Mouse (Mus musculus): Measurements from ENCODE around the gene Mxd3. TPM values are rescaled to one million over a fixed set of nuclear protein-coding genes. Genes with fewer than 3 reads are reported as not detected.
A peak's percentile ranks its signal among the peaks of the same experiment; 100 is the strongest.

Gene Mxd3
- total and polyA plus RNA-seq, 3 experiments, result 4.1 to 7.3 (median 6.9) TPM

GRCm38 (mm10) chr13:55327169-55327568 is 2.5 kb downstream of the Mxd3 start:
- peaks cover 29 to 36% of the 10 kb centered on the region in 2 experiments for H3K36me3 ChIP-seq (replicated peaks in 1 of 2; ENCODE audit: control insufficient read depth in 1 of 2, insufficient read depth in 1 of 2, low read length in 1 of 2)
- TF ChIP-seq ZMIZ1 (IDR thresholded peaks at IDR 0.05; ENCODE audit: low read depth, low read length) (peak; percentile 36; the same call in 1 of the 2 replicates), POLR2A (IDR thresholded peaks at IDR 0.05; ENCODE audit: low read depth, low read length) (0 out of 2 replicates have a peak, but pooled peaks have one; percentile 19), SIN3A (IDR thresholded peaks at IDR 0.05; ENCODE audit: low read length) (no peak), RCOR1 (conservative IDR thresholded peaks at IDR 0.05; ENCODE audit: low read depth, low read length) (no peak)

GRCm38 (mm10) chr13:55325596-55325995 is 4.0 kb downstream of the Mxd3 start:
- dilution Hi-C loops (cut with MboI; ENCODE audit: extremely low pct_ligation_motif_present, extremely low pct_unique_long_range_greater_than_20kb, low sequenced_read_pairs), result no loop called here
- Histone ChIP-seq H3K36me3 (replicated peaks in 1 of 2; ENCODE audit: control insufficient read depth in 1 of 2, insufficient read depth in 1 of 2, low read length in 1 of 2) (peaks cover 29 to 37% of the 10 kb centered on the region in 2 experiments), H3K27ac (ENCODE audit: insufficient read depth, low read depth) (no peak overlapping the region), H3K4me1 (ENCODE audit: control insufficient read depth in 1 of 2, insufficient read depth in 2 of 2) (peaks cover 19 to 49% of the 10 kb centered on the region in 2 experiments), H3K79me2 (replicated peaks; ENCODE audit: control insufficient read depth, extremely low read depth, insufficient read depth, poor library complexity, severe bottlenecking) (peaks cover 33% of the 10 kb centered on the region), H3K9ac (ENCODE audit: insufficient read depth, low read depth) (no peak overlapping the region), H3K9me3 (replicated peaks; ENCODE audit: low read length) (no peaks in the 10 kb centered on the region), H3K4me3 (replicated peaks in 1 of 3; ENCODE audit: low read depth in 2 of 3, low read length in 2 of 3, poor library complexity in 1 of 3) (no peak overlapping the region), H3K4me2 (ENCODE audit: insufficient read depth, low read depth, poor library complexity, severe bottlenecking) (no peak overlapping the region), H3K27me3 (replicated peaks) (no peaks in the 10 kb centered on the region)
- no peak for DNase-seq (ENCODE audit: extremely low read depth)
- TF ChIP-seq ZKSCAN1 (IDR thresholded peaks at IDR 0.05; ENCODE audit: borderline replicate concordance, low read depth, low read length) (no peak), POLR2AphosphoS2 (IDR thresholded peaks at IDR 0.05; ENCODE audit: low read depth, low read length) (0 out of 2 replicates have a peak, but pooled peaks have one; percentile 13)
- in situ Hi-C loops (cut with MboI; ENCODE audit: low pct_ligation_motif_present, low pct_unique_long_range_greater_than_20kb, low sequenced_read_pairs), result no loop called here

More at GRCm38 (mm10) chr13:55327169-55327568, 2.5 kb downstream of the Mxd3 start:
- dilution Hi-C loops (cut with MboI; ENCODE audit: extremely low pct_ligation_motif_present, extremely low pct_unique_long_range_greater_than_20kb, low sequenced_read_pairs), result no loop called here
- H3K79me2 ChIP-seq (replicated peaks; ENCODE audit: control insufficient read depth, extremely low read depth, insufficient read depth, poor library complexity, severe bottlenecking), result peaks cover 20% of the 10 kb centered on the region
- no peak overlapping the region; the same call in 1 of the 2 replicates for H3K27ac ChIP-seq (ENCODE audit: insufficient read depth, low read depth)
- DNase-seq (ENCODE audit: extremely low read depth), result no peak
- in situ Hi-C loops (cut with MboI; ENCODE audit: low pct_ligation_motif_present, low pct_unique_long_range_greater_than_20kb, low sequenced_read_pairs), result no loop called here
- no peak overlapping the region for H3K4me2 ChIP-seq (ENCODE audit: insufficient read depth, low read depth, poor library complexity, severe bottlenecking)
- no peaks in the 10 kb centered on the region for H3K9me3 ChIP-seq (replicated peaks; ENCODE audit: low read length)
- no peaks in the 10 kb centered on the region for H3K27me3 ChIP-seq (replicated peaks)
- H3K4me1 ChIP-seq (ENCODE audit: control insufficient read depth in 1 of 2, insufficient read depth in 2 of 2), result peaks cover 27 to 48% of the 10 kb centered on the region in 2 experiments
- no peak overlapping the region for H3K9ac ChIP-seq (ENCODE audit: insufficient read depth, low read depth)
- no peak overlapping the region for H3K4me3 ChIP-seq (replicated peaks in 1 of 3; ENCODE audit: low read depth in 2 of 3, low read length in 2 of 3, poor library complexity in 1 of 3)

- TF ChIP-seq BHLHE40 (IDR thresholded peaks at IDR 0.05; ENCODE audit: low read depth, low read length) (peak; percentile 39; the same call in 1 of the 2 replicates), KAT2A (IDR thresholded peaks at IDR 0.05; ENCODE audit: insufficient replicate concordance, low read length) (no peak), POLR2AphosphoS2 (IDR thresholded peaks at IDR 0.05; ENCODE audit: low read depth, low read length) (no peak), SIN3A (IDR thresholded peaks at IDR 0.05; ENCODE audit: low read length) (peak; percentile 18), CTCF (conservative IDR thresholded peaks at IDR 0.05 in 1 of 2, IDR thresholded peaks at IDR 0.05 in 1 of 2; ENCODE audit: low read depth in 2 of 2, low read length in 2 of 2) (peak in 1 of 2 experiments; percentile 57; a peak in 2 of 4 replicates), SMC3 (IDR thresholded peaks at IDR 0.05; ENCODE audit: low read depth, low read length) (0 out of 2 replicates have a peak, but pooled peaks have one; percentile 2), RAD21 (IDR thresholded peaks at IDR 0.05; ENCODE audit: low read depth, low read length) (peak; percentile 1)
- Histone ChIP-seq H3K4me1 (ENCODE audit: control insufficient read depth in 1 of 2, insufficient read depth in 2 of 2) (peaks cover 7 to 57% of the 10 kb centered on the region in 2 experiments), H3K27ac (ENCODE audit: insufficient read depth, low read depth) (0 out of 2 replicates have a peak overlapping the region, but pooled peaks have one; percentile 5), H3K79me2 (replicated peaks; ENCODE audit: control insufficient read depth, extremely low read depth, insufficient read depth, poor library complexity, severe bottlenecking) (peaks cover 36% of the 10 kb centered on the region), H3K27me3 (replicated peaks) (no peaks in the 10 kb centered on the region), H3K9me3 (replicated peaks; ENCODE audit: low read length) (no peaks in the 10 kb centered on the region), H3K4me3 (replicated peaks in 1 of 3; ENCODE audit: low read depth in 2 of 3, low read length in 2 of 3, poor library complexity in 1 of 3) (peak overlapping the region; percentile 90 to 99 (median 96)), H3K9ac (ENCODE audit: insufficient read depth, low read depth) (peak overlapping the region; percentile 96), H3K4me2 (ENCODE audit: insufficient read depth, low read depth, poor library complexity, severe bottlenecking) (peak overlapping the region; percentile 94), H3K36me3 (replicated peaks in 1 of 2; ENCODE audit: control insufficient read depth in 1 of 2, insufficient read depth in 1 of 2, low read length in 1 of 2) (peaks cover 36 to 60% of the 10 kb centered on the region in 2 experiments)
- dilution Hi-C loops (cut with MboI; ENCODE audit: extremely low pct_ligation_motif_present, extremely low pct_unique_long_range_greater_than_20kb, low sequenced_read_pairs), result no loop called here
- in situ Hi-C loops (cut with MboI; ENCODE audit: low pct_ligation_motif_present, low pct_unique_long_range_greater_than_20kb, low sequenced_read_pairs), result no loop called here
- peak; percentile 55 for DNase-seq (ENCODE audit: extremely low read depth)
These were observed 7.3 kb downstream of the Mxd3 start for GRCm38 (mm10) chr13:55322130-55322825.
